Mouse (Mus musculus): ENCODE results near the gene Mast3. TPM values are rescaled to one million over a fixed set of nuclear protein-coding genes. Genes with fewer than 3 reads are reported as not detected.

The Mast3 gene
- 27.3 and 65.9 TPM in 2 replicates for polyA plus RNA-seq (2012; rRNA removed; ENCODE audit: low replicate concordance)

GRCm38 (mm10) chr8:70804481-70805206, at the start of gene Mast3:
Gene Mast3, minus strand, starts transcription at chr8:70805054.

GRCm38 (mm10) chr8:70839408-70840351, 34.8 kb upstream of the Mast3 start, which contains the start of gene Arrdc2:
Gene Arrdc2, minus strand, starts transcription at chr8:70839720.

GRCm38 (mm10) chr8:70808239-70808638, 3.4 kb upstream of the Mast3 start, which contains the start of gene Il12rb1:
Gene Il12rb1, plus strand, starts transcription at chr8:70808449.

GRCm38 (mm10) chr8:70776496-70777444, 28.1 kb downstream of the Mast3 start, which contains the start of gene Pik3r2:
Gene Pik3r2, minus strand, starts transcription at chr8:70776713.

GRCm38 (mm10) chr8:70760775-70761406, 44.0 kb downstream of the Mast3 start, which contains the start of gene Mpv17l2:
Gene Mpv17l2, minus strand, starts transcription at chr8:70760946.

GRCm38 (mm10) chr8:70754043-70754870, 50.6 kb downstream of the Mast3 start, which contains the start of gene Rab3a:
Gene Rab3a, plus strand, starts transcription at chr8:70754679.

Other genes starting within 250 kb of the Mast3 start
- gene Isyna1, start 210.7 kb downstream of the Mast3 start, polyA plus RNA-seq (2012; rRNA removed; ENCODE audit: low replicate concordance) = 69.7 and 218 TPM in 2 replicates
- 125 and 281 TPM in 2 replicates for gene Ssbp4, start 196.2 kb downstream of the Mast3 start, polyA plus RNA-seq (2012; rRNA removed; ENCODE audit: low replicate concordance)
- gene Lrrc25, start 188.9 kb downstream of the Mast3 start, polyA plus RNA-seq (2012; rRNA removed; ENCODE audit: low replicate concordance) = 10.8 and 19.8 TPM in 2 replicates
- gene Gdf15, start 172.6 kb downstream of the Mast3 start, polyA plus RNA-seq (2012; rRNA removed; ENCODE audit: low replicate concordance) = 1.6 and 3.3 TPM in 2 replicates
- gene Pgpep1, start 144.7 kb downstream of the Mast3 start, polyA plus RNA-seq (2012; rRNA removed; ENCODE audit: low replicate concordance) = 37.1 and 48.1 TPM in 2 replicates
- gene Lsm4, start 131.8 kb downstream of the Mast3 start, polyA plus RNA-seq (2012; rRNA removed; ENCODE audit: low replicate concordance) = 50.4 and 106 TPM in 2 replicates
- 135 and 458 TPM in 2 replicates for gene Jund, start 106.1 kb downstream of the Mast3 start, polyA plus RNA-seq (2012; rRNA removed; ENCODE audit: low replicate concordance)
- 0.03 TPM in 1 of 2 replicates, not detected in the other for gene Iqcn, start 101.6 kb downstream of the Mast3 start, polyA plus RNA-seq (2012; rRNA removed; ENCODE audit: low replicate concordance)
- gene Gm3336, start 86.5 kb downstream of the Mast3 start, polyA plus RNA-seq (2012; rRNA removed; ENCODE audit: low replicate concordance) = 0.13 TPM in 1 of 2 replicates, not detected in the other
- gene Pde4c, start 81.3 kb downstream of the Mast3 start, polyA plus RNA-seq (2012; rRNA removed; ENCODE audit: low replicate concordance) = 6.5 and 17.1 TPM in 2 replicates
- gene Rab3a, start 50.4 kb downstream of the Mast3 start, polyA plus RNA-seq (2012; rRNA removed; ENCODE audit: low replicate concordance) = 34.5 and 43.4 TPM in 2 replicates
- gene Mpv17l2, start 44.1 kb downstream of the Mast3 start, polyA plus RNA-seq (2012; rRNA removed; ENCODE audit: low replicate concordance) = 89.6 and 146 TPM in 2 replicates
- gene Pik3r2, start 28.3 kb downstream of the Mast3 start, polyA plus RNA-seq (2012; rRNA removed; ENCODE audit: low replicate concordance) = 96.1 and 136 TPM in 2 replicates
- gene Il12rb1, start 3.4 kb upstream of the Mast3 start, polyA plus RNA-seq (2012; rRNA removed; ENCODE audit: low replicate concordance) = 0.57 and 2.5 TPM in 2 replicates
- 24.6 and 56.0 TPM in 2 replicates for gene Arrdc2, start 34.7 kb upstream of the Mast3 start, polyA plus RNA-seq (2012; rRNA removed; ENCODE audit: low replicate concordance)
- gene Kcnn1, start 58.2 kb upstream of the Mast3 start, polyA plus RNA-seq (2012; rRNA removed; ENCODE audit: low replicate concordance) = 11.3 and 12.6 TPM in 2 replicates
- 42.9 and 48.6 TPM in 2 replicates for gene Ccdc124, start 68.9 kb upstream of the Mast3 start, polyA plus RNA-seq (2012; rRNA removed; ENCODE audit: low replicate concordance)
- 0.04 and 2.3 TPM in 2 replicates for gene Slc5a5, start 87.7 kb upstream of the Mast3 start, polyA plus RNA-seq (2012; rRNA removed; ENCODE audit: low replicate concordance)
- 2,426 and 4,701 TPM in 2 replicates for gene Rpl18a, start 92.4 kb upstream of the Mast3 start, polyA plus RNA-seq (2012; rRNA removed; ENCODE audit: low replicate concordance)
- gene Map1s, start 100.9 kb upstream of the Mast3 start, polyA plus RNA-seq (2012; rRNA removed; ENCODE audit: low replicate concordance) = 35.0 and 52.9 TPM in 2 replicates